Mouse (Mus musculus): ENCODE measurements at regions not wholly inside any gene's neighbourhood (a gene's known extent, or its start where the extent isn't known, plus 50 kb on each side); places are given as distances from the start of the nearest gene placed in this dataset.

DNA sequence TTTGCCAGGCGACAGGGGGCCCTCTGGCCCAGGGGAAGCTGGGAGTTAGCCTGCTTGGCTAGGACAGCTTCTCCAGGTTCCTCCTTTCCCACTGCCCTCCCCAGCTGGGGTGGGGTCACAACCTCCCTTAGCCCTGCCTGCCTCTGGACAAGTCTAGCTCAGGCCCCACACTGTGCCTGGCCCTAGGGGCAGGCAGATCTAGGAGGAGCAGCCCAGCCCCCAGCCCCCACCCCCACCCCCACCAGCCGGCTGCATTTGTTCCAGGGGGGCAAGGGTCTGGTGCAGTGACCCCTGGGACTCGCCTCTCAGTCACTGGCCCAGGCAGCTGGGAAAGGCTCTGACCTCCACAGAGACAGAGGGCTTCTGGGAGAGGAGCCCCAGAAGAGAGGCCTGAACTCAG lies 381.9 kb downstream of the Sox9 start:
- TF ChIP-seq POLR2A (IDR thresholded peaks at IDR 0.05; ENCODE audit: insufficient read depth, low read depth, low read length) (no peak), CTCF (IDR thresholded peaks at IDR 0.05; ENCODE audit: insufficient read depth, low read depth, low read length) (no peak)

Data from olfactory bulb, adult 2 months (tissue).